Mouse (Mus musculus): ENCODE measurements around the gene Cwc22.

DNA sequence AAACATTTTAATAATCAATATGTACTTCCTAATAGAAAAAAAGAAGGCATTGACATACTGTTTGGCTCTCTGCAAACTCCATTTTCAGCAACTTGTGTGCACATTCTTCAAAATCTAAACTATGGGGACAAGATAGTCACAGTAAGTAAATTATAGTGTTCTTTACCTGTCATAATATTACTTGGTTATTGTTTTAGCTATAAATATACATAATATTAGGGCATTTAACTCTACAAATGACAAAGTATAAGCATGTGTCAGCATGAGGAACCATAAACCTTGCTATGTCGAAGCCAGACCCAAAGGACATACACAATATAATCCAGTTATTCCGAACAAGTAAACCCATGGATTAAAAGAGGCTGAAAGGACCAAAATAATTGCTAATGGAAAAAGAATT, 34.7 kb downstream of the Cwc22 start:
- TF ChIP-seq CTCF (IDR thresholded peaks at IDR 0.05; ENCODE audit: low read depth, low read length) (no peak), POLR2A (IDR thresholded peaks at IDR 0.05; ENCODE audit: borderline replicate concordance, low read depth, low read length) (no peak)

Measured in bone marrow macrophage, adult 2 months (primary cell).